Mouse (Mus musculus): ENCODE results near the gene Iqschfp.

Gene Iqschfp

GRCm38 (mm10) chr3:68604962-68605361 is 712.9 kb downstream of the Iqschfp start:
- DNase-seq (ENCODE audit: low spot score) = no peak

- DNase-seq (ENCODE audit: low spot score) = no peak
Observed at GRCm38 (mm10) chr3:68605942-68606603, 714.0 kb downstream of the Iqschfp start.

GRCm38 (mm10) chr3:68606730-68607129 is 714.7 kb downstream of the Iqschfp start:
- no peak for DNase-seq (ENCODE audit: low spot score)

GRCm38 (mm10) chr3:68607336-68607735 is 715.3 kb downstream of the Iqschfp start:
- DNase-seq (ENCODE audit: low spot score) = no peak

GRCm38 (mm10) chr3:68608848-68609497 is 716.9 kb downstream of the Iqschfp start:
- no peak for DNase-seq (ENCODE audit: low spot score)

- DNase-seq (ENCODE audit: low spot score) = no peak
Observed at GRCm38 (mm10) chr3:68610011-68610410, 718.0 kb downstream of the Iqschfp start.

- no peak for DNase-seq (ENCODE audit: low spot score)
Observed at GRCm38 (mm10) chr3:68610598-68611261, 718.7 kb downstream of the Iqschfp start.

GRCm38 (mm10) chr3:68615042-68615810 is 723.2 kb downstream of the Iqschfp start:
- no peak for DNase-seq (ENCODE audit: low spot score)

GRCm38 (mm10) chr3:68616363-68616762 is 724.3 kb downstream of the Iqschfp start:
- DNase-seq (ENCODE audit: low spot score) = no peak

- DNase-seq (ENCODE audit: low spot score) = no peak
Observed at GRCm38 (mm10) chr3:68617708-68618107, 725.7 kb downstream of the Iqschfp start.

GRCm38 (mm10) chr3:68619097-68619496 is 727.1 kb downstream of the Iqschfp start:
- DNase-seq (ENCODE audit: low spot score) = no peak

GRCm38 (mm10) chr3:68621971-68622370 is 729.9 kb downstream of the Iqschfp start:
- DNase-seq (ENCODE audit: low spot score) = no peak

GRCm38 (mm10) chr3:68623036-68623435 is 731.0 kb downstream of the Iqschfp start:
- DNase-seq (ENCODE audit: low spot score) = no peak

GRCm38 (mm10) chr3:68624471-68624870 is 732.4 kb downstream of the Iqschfp start:
- DNase-seq (ENCODE audit: low spot score) = no peak

GRCm38 (mm10) chr3:68630261-68630660 is 738.2 kb downstream of the Iqschfp start:
- no peak for DNase-seq (ENCODE audit: low spot score)

- DNase-seq (ENCODE audit: low spot score) = no peak
Observed at GRCm38 (mm10) chr3:68630821-68631220, 738.8 kb downstream of the Iqschfp start.

GRCm38 (mm10) chr3:68632714-68633113 is 740.7 kb downstream of the Iqschfp start:
- no peak for DNase-seq (ENCODE audit: low spot score)

- no peak for DNase-seq (ENCODE audit: low spot score)
Observed at GRCm38 (mm10) chr3:68633577-68633976, 741.5 kb downstream of the Iqschfp start.

GRCm38 (mm10) chr3:68637960-68638359 is 745.9 kb downstream of the Iqschfp start:
- no peak for DNase-seq (ENCODE audit: low spot score)

- DNase-seq (ENCODE audit: low spot score) = no peak
Observed at GRCm38 (mm10) chr3:68638703-68639102, 746.7 kb downstream of the Iqschfp start.

- DNase-seq (ENCODE audit: low spot score) = no peak
Observed at GRCm38 (mm10) chr3:68642935-68643334, 750.9 kb downstream of the Iqschfp start.

GRCm38 (mm10) chr3:68646387-68647130 is 754.5 kb downstream of the Iqschfp start:
- no peak for DNase-seq (ENCODE audit: low spot score)

All from ovary, postnatal 10 days (tissue).